Mouse (Mus musculus) mammary gland, adult 2 months (tissue): ENCODE measurements around the gene Lce1g. TPM values are rescaled to one million over a fixed set of nuclear protein-coding genes. Genes with fewer than 3 reads are reported as not detected.

Experiments
- polyA plus RNA-seq: library from polyadenylated mRNA; depleted of rRNA; stranded (reverse); fragments of >200 nt; gene quantifications from 2 replicates; pipeline ENCODE4 v1.2.3, GENCODE M21; 2012; ENCODE audit warnings: low replicate concordance; rRNA removed

Lce1g gene
- not detected in 2 replicates for polyA plus RNA-seq

DNA sequence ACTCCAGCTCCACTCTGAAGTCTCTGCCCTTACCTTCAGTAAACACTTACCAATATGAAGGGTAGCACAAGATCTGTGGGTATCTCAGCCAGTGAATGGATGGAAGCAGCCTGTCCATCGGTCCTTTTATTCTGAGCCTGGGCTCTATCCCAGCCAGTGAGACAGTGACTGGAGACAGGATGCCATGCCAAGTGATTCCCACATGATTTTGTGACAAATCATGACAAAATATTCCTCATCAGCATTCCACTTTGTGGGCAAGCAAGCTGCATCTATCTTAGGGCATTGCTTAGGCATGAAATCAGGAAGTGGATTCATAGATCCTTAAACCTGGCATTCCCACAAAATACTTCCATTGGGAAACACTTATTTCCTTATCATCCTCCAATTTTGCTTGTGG is at the start of gene Lce1g:
Gene Lce1g (minus strand): TSS at position 101 of the 400 bp plus-strand sequence.

DNA sequence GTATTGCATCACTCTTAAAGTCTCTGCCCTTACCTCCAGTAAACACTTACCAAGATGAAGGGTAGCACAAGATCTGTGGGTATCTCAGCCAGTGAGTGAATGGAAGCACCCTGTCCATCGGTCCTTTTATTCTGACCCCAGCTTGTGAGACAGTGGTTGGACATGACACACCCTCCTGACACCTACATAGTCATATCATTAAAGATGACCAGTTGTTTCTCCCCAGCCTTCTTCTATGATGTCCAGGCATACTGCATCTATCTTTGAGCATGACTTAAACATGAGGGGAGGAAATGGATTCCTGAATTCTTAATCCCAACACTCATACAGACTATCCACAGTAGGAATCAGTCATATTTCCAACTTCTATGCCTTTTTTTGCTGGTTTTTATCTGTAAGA is 38.3 kb upstream of the Lce1g start, which contains the start of gene Lce1j:
Gene Lce1j (minus strand): TSS at position 101 of the 400 bp plus-strand sequence.

DNA sequence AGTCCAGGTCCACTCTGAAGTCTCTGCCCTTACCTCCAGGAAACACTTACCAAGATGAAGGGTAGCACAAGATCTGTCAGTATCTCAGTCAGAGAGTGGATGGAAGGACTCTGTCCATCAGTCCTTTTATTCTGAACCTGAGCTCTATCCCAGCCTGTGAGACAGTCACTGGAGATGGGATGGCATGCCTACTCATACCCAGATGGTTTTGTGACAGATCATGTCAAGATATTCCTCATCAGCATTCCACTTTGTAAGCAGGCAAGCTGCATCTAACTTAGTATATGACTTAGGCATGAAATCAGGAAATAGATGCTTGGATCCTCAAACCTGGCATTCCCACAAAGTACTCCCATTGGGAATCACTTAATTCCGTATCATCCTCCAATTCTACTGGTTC is 26.7 kb upstream of the Lce1g start, which contains the start of gene Lce1i:
Gene Lce1i (minus strand): TSS at position 101 of the 400 bp plus-strand sequence.

DNA sequence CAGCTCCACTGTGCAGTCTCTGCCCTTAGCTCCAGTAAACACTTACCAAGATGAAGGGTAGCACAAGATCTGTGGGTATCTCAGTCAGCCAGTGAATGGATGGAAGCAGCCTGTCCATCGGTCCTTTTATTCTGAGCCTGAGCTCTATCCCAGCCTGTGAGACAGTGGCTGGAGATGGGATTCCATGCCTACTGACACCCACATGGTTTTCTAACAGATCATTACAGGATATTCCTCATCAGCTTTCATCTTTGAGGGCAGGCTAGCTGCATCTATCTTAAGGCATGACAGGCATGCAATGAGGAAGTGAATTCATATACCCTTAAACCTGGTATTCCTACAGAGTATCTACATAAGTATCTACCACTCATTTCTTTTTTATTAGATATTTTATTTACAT is 12.8 kb upstream of the Lce1g start, which contains the start of gene Lce1h:
Gene Lce1h (minus strand): TSS at position 101 of the 400 bp plus-strand sequence.

DNA sequence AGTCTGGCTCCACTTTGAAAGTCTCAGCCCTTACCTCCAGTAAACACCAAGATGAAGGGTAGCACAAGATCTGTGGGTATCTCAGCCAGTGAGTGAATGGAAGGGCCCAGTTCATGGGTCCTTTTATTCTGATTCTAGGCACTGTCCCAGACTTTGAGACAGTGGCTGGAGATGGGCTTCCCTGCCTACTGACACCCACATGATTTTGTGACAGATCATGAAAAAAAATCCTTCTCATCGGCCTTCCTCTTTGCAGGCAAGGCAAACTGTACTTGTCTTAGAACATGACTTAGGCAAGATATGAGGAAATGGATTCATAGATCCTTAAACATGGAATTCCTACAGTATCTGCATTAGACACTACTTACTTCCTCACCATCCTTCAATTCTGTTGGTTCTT is 13.1 kb downstream of the Lce1g start, which contains the start of gene Gm38119:
Gene Gm38119 (minus strand): TSS at position 101 of the 400 bp plus-strand sequence.

DNA sequence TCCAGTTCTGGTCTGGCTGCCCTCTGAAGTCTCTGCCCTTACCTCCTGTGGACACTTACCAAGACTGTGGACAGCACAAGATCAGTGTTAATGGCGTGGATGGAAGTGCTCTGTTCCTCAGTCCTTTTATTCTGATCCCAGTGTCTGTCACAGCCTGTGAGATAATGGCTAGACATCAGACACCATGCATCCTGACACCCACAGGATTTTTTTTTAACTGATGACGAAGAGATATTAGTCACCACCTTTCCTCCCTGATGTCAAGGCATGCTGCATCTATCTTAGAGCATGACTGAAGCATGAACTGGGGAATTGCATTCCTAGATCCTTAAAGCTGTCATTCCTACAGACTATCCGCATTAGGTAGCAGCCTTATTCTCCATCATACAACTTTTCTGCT is 31.9 kb downstream of the Lce1g start, which contains the start of gene Lce1f:
Gene Lce1f (minus strand): TSS at position 101 of the 400 bp plus-strand sequence.

DNA sequence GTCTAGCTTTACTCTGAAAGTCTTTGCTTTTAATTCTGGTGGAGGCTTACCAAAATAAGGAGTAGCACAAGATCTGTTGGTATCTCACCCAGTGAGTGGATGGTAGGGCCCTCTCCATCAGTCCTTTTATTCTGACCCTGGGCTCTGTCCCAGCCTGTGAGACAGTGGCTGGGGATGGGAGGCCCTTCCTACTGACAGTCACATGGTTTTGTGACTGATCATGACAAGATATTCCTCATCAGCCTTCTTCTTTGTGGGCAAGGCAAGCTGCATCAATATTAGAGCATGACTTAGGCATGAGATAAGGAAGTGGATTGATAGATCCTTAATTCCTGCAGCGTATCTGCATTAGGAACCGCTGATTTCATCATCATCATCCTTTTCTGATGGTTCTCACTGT is 43.2 kb downstream of the Lce1g start, which contains the start of gene Lce1e:
Gene Lce1e (minus strand): TSS at position 101 of the 400 bp plus-strand sequence.

Other genes starting within 250 kb of the Lce1g start
- 5.7 TPM in 1 of 2 replicates, not detected in the other for gene 2310046K23Rik, start 217.8 kb downstream of the Lce1g start, polyA plus RNA-seq
- gene Ivl, start 178.6 kb downstream of the Lce1g start, polyA plus RNA-seq, result 1.4 TPM in 1 of 2 replicates, not detected in the other
- gene Smcp, start 163.3 kb downstream of the Lce1g start, polyA plus RNA-seq, result 0.24 TPM in 1 of 2 replicates, not detected in the other
- gene 2210017I01Rik, start 144.8 kb downstream of the Lce1g start, polyA plus RNA-seq, result 0.20 TPM in 1 of 2 replicates, not detected in the other
- gene Lce6a, start 130.7 kb downstream of the Lce1g start, polyA plus RNA-seq, result 0.66 and 1.3 TPM in 2 replicates
- 0.86 and 4.6 TPM in 2 replicates for gene Lce1a1, start 104.0 kb downstream of the Lce1g start, polyA plus RNA-seq
- gene Lce1b, start 95.4 kb downstream of the Lce1g start, polyA plus RNA-seq, result 1.4 and 8.5 TPM in 2 replicates
- gene Lce1a2, start 82.0 kb downstream of the Lce1g start, polyA plus RNA-seq, result 0.92 and 8.4 TPM in 2 replicates
- 1.2 and 5.9 TPM in 2 replicates for gene Lce1c, start 73.1 kb downstream of the Lce1g start, polyA plus RNA-seq
- gene Lce1d, start 65.1 kb downstream of the Lce1g start, polyA plus RNA-seq, result 0.31 and 3.0 TPM in 2 replicates
- 0.93 TPM in 1 of 2 replicates, not detected in the other for gene Lce1e, start 43.3 kb downstream of the Lce1g start, polyA plus RNA-seq
- gene Lce1f, start 32.0 kb downstream of the Lce1g start, polyA plus RNA-seq, result 0.91 TPM in 1 of 2 replicates, not detected in the other
- not detected in 2 replicates for gene Gm38119, start 13.2 kb downstream of the Lce1g start, polyA plus RNA-seq
- 0.22 and 0.56 TPM in 2 replicates for gene Lce1h, start 12.7 kb upstream of the Lce1g start, polyA plus RNA-seq
- 1.3 TPM in 1 of 2 replicates, not detected in the other for gene Lce1i, start 26.6 kb upstream of the Lce1g start, polyA plus RNA-seq
- 0.95 TPM in 1 of 2 replicates, not detected in the other for gene Lce1j, start 38.2 kb upstream of the Lce1g start, polyA plus RNA-seq
- 0.76 TPM in 1 of 2 replicates, not detected in the other for gene Lce1k, start 55.6 kb upstream of the Lce1g start, polyA plus RNA-seq
- 0.30 and 3.9 TPM in 2 replicates for gene Kprp, start 74.9 kb upstream of the Lce1g start, polyA plus RNA-seq
- gene Lce1l, start 98.9 kb upstream of the Lce1g start, polyA plus RNA-seq, result 5.9 TPM in 1 of 2 replicates, not detected in the other
- 0.25 and 9.0 TPM in 2 replicates for gene 2310050C09Rik, start 117.9 kb upstream of the Lce1g start, polyA plus RNA-seq
- not detected in 2 replicates for gene Lce3a, start 173.9 kb upstream of the Lce1g start, polyA plus RNA-seq
- gene Lce3b, start 180.6 kb upstream of the Lce1g start, polyA plus RNA-seq, result not detected in 2 replicates
- not detected in 2 replicates for gene Lce3c, start 192.1 kb upstream of the Lce1g start, polyA plus RNA-seq
- not detected in 2 replicates for gene Lce3d, start 205.1 kb upstream of the Lce1g start, polyA plus RNA-seq
- not detected in 2 replicates for gene Lce3e, start 214.7 kb upstream of the Lce1g start, polyA plus RNA-seq
- gene Lce3f, start 239.9 kb upstream of the Lce1g start, polyA plus RNA-seq, result 0.30 TPM in 1 of 2 replicates, not detected in the other